8 mouse cellular contexts compared by ENCODE assay signal in genomic region chr1:64445919-64446318, GRCm38 (mm10).
DNase-seq lines count a peak whose midpoint lies in the region; ATAC-seq and TF ChIP-seq lines count a peak whose summit lies in the region.

No protein-coding gene starts in this region.

- TF ChIP-seq CTCF in gastrocnemius, adult 2 months (IDR thresholded peaks at IDR 0.05): peak; percentile 92; the same call in 1 of the 2 replicates

- peak overlapping the region; percentile 31 for H3K4me2 ChIP-seq in hindbrain, embryonic 16.5 days (ENCODE audit: low read length)

- no peaks in the 10 kb centered on the region for H3K36me3 ChIP-seq in hindbrain, embryonic 16.5 days (ENCODE audit: control insufficient read depth, insufficient read depth, low read length)

- H3K4me3 ChIP-seq in gastrocnemius, adult 2 months: peak overlapping the region; percentile 52
- H3K4me3 ChIP-seq in hindbrain, embryonic 16.5 days (ENCODE audit: low read length): no peak overlapping the region

- DNase-seq in T-cell, adult 2 months (ENCODE audit: low spot score): peak; percentile 46
- DNase-seq in cerebellum, postnatal 36 days: peak; percentile 84 to 87
- DNase-seq in gastrocnemius, adult 2 months: peak; percentile 82
- peak; percentile 78 to 87 for DNase-seq in left cerebral cortex, adult 18-20 months (ENCODE audit: low spot score in 2 of 2)
- DNase-seq in right cerebral cortex, adult 2 months (ENCODE audit: low spot score in 2 of 2): peak; percentile 87
- DNase-seq in urinary bladder, postnatal 36 days (ENCODE audit: low spot score in 2 of 2): peak; percentile 49 to 78

- peak overlapping the region; percentile 38; the same call in 1 of the 2 replicates for H3K27ac ChIP-seq in gastrocnemius, adult 2 months
- peak overlapping the region; percentile 78 for H3K27ac ChIP-seq in hindbrain, embryonic 16.5 days (ENCODE audit: low read depth, low read length)

- H3K27me3 ChIP-seq in hindbrain, embryonic 16.5 days (replicated peaks; ENCODE audit: control insufficient read depth, insufficient read depth, low read length): no peaks in the 10 kb centered on the region

- ATAC-seq in hindbrain, embryonic 16.5 days: peak; percentile 96
- peak; percentile 61 for ATAC-seq in megakaryocyte, adult 5-6 weeks (ENCODE audit: poor library complexity, severe bottlenecking)

- WGBS in hindbrain, embryonic 16.5 days: 3% methylated on average over 13 of the region's 13 CpGs

- peak overlapping the region; percentile 42; the same call in 1 of the 2 replicates for H3K9ac ChIP-seq in hindbrain, embryonic 16.5 days (ENCODE audit: low read depth, low read length)

- H3K4me1 ChIP-seq in hindbrain, embryonic 16.5 days (ENCODE audit: control insufficient read depth, insufficient read depth, low read depth, low read length): peaks cover 12% of the 10 kb centered on the region

- intact Hi-C loops in gastrocnemius, adult 2 months (cut with DNase I): loop anchor here (5.0 to 10.0 kb wide), 3 partner anchors 141 to 684 kb away; partner anchors contain the start of gene Klf7

- H3K9me3 ChIP-seq in hindbrain, embryonic 16.5 days (ENCODE audit: control insufficient read depth, low read length): no peaks in the 10 kb centered on the region
